Mouse (Mus musculus): Measurements from ENCODE around the gene Arel1.

The Arel1 gene

DNA sequence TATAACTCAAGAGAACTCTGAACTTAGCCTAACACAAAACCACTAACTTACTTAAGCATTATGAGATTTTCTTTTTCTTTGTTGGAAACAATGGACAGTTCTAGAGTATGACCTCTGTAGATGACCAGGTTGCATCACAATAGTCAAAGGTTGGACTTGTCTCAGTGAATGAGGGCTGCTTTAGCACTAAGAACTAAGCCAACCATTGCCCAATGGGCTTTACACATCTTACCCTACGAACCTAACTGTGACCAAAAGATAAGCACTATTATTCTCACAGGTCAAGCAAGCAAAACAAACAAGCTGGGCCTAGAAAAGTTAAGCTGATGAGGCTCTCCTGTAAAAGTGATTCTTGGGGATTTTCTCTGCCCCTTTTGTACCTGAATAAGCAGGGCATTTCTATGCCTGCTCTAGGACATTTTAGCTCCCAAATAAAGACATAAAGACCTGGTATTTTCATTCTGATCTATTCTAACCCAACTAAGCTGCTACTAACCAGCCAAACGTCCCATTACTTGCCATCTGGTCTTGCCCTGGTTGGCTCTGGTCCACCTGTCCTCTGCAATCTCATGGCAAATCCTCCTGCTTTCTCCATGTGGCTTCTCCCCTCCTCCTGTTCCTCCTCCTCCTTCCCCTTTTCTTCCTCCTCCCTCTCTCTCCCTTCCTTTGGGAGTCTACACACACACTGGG lies 22.7 kb downstream of the Arel1 start:
- DNase-seq, result no peak

DNA sequence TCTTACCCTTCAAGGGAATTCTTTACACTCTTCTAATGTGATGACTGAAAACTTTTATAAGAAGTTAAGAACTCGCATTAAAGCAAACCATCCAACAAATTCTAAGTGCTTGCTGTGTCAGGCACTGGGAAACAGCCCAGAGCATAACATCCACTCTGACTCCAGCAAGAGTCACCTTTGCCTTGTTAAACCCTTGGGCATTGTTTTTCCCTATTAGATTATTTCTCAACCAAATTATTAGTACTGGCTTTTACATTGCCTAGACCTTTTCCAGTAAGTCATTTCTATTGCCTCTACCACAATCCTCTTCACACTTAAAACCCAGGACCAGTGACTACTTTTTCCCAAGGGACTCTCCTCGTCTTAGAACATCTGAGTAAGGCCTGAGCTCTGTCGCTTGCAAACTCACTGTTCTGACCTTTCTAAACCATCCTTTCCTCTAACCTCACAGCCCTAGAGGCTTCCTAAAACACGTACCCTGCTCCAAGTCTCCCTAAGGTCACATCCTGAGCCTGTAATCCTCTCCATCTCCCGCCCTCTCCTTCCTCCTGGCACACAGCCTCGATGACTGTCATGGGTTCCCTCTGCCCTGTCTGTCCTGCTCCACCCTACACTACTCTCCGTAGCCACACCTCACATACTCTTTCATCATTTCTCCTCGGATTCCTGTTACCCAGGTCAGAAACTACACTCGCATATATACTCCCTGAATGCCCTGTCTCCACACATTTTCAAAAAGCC lies 25.7 kb downstream of the Arel1 start:
- DNase-seq, result no peak

DNA sequence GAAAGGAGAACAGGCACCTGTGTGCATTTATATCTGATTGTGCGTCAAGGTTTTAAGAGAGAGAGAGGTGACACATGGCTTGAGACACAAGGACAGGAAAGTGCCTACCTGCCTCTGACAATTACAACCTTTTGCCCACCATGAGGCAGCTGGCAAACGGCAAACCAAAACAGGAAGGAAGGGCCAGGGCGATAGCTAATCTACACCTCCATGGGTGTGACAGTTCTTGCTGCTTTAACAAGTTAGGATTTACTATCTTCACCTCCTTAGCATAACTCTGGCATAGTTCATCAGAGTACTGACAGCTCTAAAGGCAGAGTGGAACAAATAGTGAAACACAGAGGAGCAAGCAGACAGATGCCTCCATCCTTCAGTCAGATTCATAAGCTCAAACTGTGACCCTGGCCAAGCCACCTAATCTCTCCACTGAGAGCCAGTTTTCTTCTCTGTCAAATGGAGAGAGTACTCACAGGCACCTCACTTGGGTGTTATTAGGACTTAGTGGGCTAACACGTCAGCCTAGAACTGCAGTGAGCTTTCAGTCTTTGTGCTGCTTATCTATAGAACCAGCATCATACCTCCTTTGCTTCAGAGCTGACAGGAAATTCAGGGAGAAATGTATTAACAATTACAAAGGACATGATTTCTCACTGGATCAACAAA lies 26.4 kb downstream of the Arel1 start:
- no peak for DNase-seq

DNA sequence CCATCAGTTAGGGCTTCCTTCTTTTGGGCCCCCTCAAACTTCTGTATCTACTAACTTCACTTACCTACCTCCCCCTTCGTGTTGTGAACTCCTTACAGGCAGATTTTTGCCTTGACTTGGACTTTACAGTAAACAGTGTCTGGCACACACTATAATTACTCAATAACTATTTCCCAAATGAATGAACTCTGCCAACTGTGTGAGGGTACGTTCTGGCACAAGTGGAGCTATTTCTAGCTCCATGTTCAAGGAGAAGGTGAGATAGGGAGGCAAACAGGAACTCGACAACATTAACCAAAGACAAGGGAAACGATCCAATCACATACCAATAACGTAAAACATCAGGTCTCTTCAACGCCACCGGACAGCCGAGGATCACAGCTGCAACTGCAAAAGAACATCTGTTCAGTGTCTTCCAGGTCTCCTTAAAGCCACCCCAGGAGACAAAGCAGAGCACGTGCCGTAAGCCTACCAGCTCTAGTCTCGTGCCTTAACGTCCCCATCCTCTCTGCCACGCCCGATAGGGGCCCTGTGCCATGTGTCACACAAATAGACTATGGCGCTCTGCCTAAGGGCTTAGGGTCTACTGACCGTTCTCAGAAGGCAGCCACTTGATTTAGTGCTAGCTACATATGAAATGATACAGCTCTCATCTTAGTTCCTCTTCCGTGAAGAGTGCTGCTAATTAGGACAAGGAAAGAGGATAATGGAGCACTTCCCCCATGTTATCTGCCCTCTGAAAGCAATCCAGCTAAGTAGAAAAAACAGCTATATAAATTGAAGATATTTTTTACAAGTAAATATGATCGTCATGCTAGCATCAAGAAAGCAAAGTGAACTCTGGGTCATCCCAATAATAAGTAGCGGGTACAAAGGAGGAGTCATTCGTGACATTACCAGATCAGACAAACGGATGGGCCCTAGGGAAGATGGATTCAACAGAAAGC lies 27.4 kb downstream of the Arel1 start:
- DNase-seq, result peak; percentile 6

DNA sequence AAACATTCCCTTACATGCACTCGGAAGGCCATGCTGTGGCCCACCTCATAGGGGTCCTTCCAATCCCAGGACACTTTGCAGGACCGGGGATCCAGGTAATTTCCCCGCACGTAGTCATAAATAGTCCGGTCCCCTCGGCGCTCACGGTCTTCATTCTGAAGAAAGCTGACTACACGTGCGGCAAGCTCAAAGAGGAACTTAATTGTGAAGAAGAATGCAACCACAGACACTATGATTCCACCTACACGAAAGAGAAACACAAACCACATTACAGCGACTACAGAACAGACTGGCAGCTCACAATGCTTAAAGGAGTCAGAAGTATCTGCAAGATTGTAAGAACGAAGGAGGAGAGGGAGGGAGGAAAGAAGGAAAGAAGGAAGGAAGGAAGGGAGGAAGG lies 29.0 kb downstream of the Arel1 start:
- DNase-seq, result no peak

DNA sequence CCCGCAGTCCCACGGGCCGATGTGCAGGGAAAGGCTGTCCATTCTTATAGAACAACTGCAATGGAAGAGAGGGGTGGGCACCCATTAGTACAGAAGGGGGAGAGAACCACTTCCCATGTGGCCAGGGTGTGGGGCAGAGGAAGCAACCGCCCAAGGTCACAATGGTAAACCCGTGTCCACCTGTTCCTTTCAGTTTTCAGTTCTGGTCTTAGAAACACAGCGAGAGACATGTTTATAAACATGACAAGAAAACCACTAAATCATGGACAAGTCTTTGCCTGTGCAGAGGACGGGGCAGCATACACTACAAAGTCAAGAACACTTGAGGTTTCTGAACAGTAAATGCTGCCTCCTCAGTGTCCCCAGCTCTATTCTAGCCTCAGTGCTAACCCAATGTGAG lies 30.4 kb downstream of the Arel1 start:
- no peak for DNase-seq

DNA sequence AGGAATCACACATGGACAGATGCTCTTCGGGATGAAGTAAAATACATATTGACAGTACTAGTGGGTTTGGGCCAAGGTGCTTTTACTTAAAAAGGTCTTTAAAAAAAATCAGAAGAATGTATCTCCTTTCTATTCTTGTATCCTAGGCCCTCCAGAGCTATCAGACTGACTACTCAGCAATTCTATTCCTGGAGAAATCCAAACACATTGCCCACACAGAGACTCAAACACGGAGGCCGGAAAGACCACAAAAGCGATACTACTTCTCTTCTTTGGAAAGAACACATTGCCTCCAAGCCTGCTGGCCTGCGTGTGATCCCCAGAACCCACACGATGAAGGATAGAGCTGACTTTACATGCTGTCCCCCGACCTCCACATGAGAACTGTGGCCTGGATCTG lies 31.6 kb downstream of the Arel1 start:
- no peak for DNase-seq

DNA sequence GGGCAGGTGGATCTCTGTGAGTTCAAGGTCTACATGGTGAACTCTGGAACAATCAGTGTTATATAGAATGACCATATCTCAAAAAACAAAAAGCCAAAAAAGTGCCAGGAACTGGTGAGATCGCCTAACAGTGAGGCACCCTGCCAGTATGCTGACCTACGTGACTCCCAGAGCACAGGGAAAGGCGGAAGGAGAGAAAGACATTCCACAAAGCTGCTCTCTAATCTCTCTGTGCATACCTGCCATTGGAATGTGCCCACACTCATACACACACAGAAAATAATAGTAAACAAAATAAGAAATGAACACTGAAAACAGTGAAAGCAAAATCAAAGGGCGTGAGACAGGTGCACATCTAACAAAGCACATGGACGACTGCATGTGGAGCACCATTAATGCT lies 35.4 kb downstream of the Arel1 start:
- no peak for DNase-seq

DNA sequence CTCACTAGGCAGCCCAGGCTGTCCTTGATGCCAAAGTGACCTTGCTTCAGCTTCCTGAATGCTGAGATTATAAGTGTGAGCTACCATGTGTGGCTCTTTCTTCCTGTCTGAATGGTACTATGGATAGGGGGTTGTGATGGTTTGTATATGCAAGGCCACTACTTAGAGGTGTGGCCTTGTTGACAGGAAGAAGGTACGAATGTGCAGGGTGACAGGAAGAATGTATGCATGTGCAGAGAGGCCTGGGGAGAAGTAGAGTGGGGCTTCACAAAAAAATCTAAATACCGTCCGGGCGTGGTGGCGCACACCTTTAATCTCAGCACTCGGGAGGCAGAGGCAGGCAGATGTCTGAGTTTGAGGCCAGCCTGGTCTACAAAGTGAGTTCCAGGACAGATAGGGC lies 38.5 kb downstream of the Arel1 start:
- DNase-seq, result no peak

DNA sequence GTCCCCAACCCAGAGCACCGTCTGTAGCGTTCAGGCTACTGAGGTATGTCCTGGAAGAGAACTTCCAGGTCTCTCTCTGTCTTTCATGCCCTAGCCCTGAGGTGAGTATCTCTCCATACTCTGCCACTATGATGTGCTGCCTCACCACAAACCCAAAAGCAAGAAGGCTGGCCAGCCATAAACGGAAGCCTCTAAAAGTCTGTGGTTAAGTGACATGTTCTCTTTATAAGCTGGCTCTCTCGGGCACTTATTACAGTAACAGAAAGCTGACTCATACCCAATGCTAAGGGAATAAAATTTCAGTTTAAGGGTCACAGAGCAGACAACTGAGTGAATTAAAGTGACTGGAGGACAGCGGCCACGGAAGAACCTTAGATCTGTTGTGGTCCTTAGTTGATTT lies 44.2 kb downstream of the Arel1 start:
- DNase-seq, result no peak

DNA sequence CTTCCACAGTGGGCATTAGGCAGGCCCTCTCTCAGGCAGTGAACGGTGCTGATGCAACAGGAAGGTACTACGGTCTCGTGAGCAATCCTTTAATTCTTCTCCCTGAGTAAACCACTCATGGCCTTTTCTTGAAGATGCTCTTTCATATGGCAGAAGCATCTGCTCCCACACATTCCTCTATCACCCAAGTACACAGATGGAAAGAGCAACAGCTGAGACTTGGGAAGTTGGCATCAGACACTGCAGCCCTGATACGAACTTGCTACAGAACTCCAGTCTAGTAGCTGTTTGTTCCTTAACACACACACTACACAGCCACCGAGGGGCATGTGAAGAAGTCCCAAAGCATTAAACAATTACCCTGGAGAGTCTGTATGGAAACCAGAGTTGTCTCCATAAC lies 46.4 kb downstream of the Arel1 start:
- no peak for DNase-seq

DNA sequence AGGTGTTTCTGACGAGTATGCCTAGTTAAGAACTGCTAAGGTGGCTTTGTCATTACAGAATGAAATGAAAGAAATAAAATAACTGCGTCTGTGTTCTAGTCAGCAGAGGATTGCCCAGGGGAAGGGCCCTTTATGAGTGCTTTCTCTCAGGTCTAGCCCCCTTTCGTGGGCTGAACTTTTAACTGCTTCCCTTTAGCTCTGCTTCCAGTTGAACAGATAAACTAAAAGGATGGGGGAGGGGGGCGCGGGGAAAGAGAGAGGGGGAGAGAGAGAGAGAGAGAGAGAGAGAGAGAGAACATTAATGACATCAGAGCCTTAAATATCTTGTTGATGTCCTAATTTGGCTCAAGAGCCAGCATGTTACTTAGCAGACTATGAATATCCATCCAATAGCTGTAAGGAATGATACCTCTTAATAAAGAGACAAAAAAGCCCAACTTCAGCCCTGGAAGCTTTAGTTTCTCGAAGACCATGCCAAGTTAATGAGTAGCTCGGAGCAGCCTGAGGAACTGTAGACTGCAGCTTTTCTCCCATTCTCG lies 48.8 kb downstream of the Arel1 start:
- no peak for DNase-seq

DNA sequence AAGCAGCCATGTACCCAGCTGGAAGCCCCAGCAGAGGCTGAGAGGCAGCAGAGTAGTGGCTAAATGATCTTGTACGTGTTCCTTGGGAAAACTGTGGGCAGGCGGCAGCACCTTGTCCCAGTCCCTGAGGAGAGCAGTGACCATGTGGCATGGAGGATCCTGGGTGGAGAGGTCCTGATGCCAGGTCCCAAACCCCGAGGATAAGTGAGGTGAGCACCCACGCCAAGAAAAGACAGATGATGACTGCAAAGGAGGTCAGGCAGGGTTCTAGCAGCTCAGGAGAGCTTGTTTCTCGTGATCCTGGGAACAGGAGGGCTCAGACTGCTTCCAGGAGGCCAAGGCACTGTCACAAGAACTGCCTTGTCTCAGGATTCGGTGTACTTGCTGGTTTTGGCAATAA lies 51.9 kb downstream of the Arel1 start:
- no peak for DNase-seq

DNA sequence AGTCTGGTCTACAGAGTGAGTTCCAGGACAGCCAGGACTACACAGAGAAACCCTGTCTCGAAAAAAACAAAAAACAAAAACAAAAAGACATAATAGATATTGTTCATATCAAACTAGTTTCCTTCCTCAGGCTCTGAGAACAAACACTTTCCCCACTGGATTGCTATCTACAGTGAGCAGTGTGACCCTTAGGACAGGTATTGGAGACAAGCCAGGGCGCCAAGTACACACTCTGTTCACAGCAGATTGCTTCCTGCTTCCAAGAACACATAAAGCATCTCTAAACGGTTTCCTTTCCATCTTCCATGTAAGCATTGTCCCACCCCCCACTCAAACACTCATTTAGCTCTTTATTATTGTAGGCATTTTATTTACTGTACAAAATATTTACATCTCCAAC lies 52.9 kb downstream of the Arel1 start:
- no peak for DNase-seq

DNA sequence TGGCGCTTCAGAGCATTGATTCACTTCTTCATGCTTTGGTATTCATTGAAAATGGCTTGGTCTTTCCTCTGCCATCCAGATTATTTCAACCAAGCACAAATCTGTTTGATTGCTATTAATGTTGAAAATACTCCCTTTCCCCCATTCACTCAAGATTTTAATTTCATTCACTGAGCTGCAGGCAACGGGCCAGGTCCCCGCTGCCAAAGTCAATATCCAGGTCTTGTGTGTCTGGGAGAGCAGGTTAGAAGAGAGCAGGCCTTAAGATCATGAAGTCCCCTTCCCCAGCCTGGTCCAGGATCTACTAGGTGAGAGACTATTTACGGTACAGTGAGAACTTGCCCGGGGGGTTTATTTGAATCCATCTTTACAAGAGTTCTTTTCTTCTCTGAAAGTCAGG lies 55.7 kb downstream of the Arel1 start:
- DNase-seq, result no peak

DNA sequence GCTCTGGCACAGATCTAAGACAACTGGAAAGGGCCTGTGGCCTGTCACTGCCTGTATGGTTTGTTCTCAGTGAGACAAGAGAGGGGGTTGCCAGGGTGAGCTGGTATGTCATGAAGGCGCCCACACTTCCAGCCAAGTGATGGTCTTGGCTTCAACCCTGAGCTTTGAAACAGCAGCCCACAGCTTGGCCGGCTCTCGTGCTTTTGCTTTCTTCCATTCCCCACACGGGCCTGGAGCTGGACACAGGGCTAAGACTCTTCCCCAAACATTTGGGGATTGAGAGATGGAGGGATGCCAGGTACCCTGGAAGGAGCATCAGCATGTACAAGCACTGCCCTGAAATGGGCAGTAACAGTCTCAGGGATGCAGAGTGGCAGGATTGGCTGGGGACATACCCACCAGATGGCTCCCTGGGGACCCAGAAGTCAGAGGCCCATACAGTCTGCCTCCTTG lies 58.0 kb downstream of the Arel1 start:
- DNase-seq, result no peak

DNA sequence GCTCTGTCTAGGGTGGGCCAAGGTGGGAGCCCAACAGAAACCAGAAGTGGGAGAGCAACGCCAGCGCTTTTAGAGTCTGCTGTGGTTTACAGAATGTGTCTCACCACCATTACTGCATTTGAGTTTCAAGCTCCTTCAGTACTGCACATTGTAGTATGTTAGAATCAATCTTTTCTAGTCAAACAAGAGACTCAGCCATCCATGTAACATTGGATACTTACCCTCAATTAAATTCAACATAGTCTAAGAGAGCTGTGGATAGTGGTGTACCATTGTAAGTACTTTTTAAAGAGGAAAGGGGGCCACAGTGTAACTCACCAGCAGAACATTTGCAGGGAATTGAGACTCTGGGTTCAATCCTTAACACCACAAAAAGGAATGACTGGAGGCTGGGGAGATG lies 59.1 kb downstream of the Arel1 start:
- no peak for DNase-seq

DNA sequence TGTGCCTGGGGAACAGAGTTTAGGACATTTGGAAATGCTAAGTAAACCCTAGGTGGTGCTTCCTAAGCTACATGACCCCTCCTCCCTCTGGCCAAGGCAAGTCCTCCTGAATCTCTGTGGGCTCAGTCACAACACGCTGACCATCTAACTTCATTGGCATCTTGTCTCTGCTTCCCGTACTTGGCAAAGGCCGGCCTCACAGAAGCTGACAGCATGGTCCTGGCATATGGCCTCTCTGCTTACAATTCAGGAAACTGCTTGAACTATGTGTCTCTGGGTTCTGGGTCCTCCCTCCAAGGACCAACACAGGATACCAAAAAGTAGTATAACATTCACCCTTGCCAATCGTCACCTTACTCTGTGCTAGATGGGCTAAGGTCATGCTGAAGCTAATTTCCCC lies 60.6 kb downstream of the Arel1 start:
- no peak for DNase-seq

DNA sequence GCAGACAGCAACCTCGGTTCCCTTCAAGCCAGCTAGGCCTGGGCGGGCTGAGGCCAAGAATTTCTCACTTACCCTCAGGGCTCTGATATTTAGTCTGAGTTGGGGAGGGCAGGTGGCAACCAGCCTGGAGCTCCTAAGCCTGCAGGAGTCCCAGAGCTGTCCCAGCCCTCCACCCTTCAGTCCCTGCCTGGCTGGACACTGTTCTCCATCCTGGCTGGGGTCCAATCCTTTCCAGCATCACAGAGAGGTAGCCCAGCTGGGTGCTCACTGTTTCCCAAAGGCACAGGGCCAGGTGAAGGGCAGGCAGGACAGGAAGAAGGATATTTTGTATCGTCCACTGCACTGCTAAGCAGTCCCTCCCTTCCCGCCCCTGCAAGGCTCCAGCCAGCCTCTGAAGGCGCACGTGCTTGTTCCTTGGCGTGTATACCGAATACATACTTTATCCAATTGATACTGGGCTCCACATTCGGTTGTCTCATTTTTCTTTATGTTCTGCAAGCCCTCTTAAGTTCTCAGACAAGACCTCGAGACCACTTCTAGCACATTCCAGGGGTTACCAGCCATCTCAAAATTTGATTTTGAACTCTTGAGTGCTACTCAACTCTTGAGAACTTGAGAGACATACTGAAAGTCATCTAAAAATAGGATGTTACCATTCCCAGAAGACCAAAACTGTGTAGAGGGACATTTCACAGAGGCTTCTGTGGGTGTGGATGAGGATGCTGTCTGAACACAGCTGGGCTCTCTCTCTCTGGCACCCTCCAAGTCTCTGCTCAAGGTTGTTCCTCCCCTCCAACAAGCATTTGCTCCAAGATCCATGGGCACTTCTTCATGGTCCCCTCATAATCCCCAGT lies 62.8 kb downstream of the Arel1 start:
- no peak for DNase-seq

DNA sequence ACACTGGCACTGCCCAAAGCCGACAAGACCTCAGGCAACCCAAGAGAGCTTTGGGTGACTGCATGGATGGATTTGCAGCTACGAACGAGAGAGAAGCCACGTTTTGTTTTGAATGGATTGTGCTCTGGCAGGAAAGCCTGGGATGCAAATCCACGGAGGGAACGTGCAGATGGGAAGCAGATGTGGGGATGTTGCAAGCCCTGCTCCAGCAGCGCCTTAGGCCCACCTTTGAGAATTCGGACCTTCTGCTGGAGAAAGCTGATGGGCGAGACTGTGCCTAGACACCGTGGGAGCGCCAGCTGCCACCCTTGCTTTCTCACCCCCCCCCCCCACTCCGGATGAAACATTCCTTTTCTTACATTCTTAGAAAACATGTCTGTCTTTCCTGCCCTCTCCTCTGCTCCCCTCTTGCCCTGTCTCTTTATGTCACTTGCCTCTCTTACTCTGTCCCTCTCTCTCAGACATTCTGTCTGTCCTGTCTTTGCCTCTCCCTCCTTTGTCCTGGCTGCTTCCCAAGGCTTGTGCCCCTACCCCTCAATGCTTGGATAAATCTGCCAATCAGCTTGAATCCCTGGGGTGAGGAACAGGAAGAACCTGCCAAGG lies 63.6 kb downstream of the Arel1 start:
- DNase-seq, result no peak

DNA sequence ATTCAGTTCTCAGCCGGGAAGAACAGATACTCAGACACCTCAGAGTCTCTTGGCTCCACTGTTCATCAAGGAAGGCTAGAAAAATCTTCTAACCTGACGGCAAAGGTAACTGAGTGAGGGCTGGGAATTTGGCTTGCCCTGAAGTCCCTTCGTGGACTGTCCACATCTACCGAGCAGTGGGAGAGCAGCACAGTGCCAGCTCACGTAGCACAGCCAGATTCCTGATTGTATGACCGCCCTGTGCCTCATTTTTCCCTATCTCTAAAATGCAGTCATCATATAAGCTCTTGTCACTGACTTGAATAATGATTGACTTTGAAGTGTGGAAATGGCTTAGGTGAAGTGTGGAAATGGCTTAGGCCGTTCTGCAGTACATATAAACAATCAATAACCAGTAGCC lies 66.3 kb downstream of the Arel1 start:
- no peak for DNase-seq

Measured in kidney, adult 9 months (tissue).